Mouse (Mus musculus) lung, postnatal 0 days (tissue): ENCODE results near the gene Nuak1.

Experiments used
- CTCF ChIP-seq: IDR thresholded peaks from 2 replicates; pipeline ENCODE4 v1.5.1; 2016; ENCODE audit warnings: antibody characterized with exemption, mild to moderate bottlenecking
- EP300 ChIP-seq: IDR thresholded peaks from 2 replicates; pipeline ENCODE4 v1.6.1; 2016; ENCODE audit warnings: antibody characterized with exemption, mild to moderate bottlenecking, control low read depth

DNA sequence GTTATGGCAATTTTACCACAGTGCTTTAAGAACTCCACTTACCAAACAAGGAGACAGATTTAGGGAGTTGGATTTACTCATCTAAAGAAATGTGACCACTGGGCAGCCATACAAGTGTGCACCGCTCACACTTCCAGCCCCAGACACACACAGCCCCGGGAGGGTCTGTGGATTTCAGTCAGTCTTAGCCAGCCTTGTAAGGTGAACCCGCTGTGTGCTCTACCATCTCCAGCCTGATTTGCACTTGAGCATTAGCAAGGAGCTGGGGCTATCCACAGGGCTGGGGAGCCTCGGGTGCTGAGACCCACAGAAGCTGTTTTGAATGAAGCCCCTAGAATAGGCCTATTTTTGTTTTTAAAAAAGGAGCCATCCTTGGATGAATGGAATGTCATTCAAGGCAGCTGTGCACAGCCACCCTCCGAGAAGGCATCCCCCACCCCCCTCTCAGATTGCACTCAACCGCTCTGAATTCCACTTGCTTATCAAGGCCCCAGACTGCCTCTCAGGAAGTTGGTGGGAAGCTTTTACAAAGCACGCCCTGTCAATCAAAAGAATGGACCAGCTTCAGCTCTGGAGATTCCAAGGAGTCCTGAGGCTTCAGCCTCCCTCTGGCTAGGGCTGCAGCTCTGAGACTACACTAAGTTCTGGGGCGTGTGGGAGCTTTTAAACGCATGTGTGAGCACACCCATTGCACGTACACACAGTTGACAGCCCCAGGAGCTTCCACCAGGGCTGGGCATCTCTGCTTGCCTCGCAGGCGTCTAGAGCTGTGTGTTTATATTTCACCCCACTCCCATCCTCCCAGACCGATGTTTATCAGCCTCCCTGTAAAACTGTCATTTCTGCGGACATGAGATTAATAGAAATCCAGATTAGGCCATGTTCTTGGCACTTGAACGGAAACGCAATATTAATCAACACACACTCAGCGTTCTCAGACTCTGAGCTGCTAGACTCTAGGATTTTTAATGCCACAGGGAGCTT lies 57.2 kb downstream of the Nuak1 start:
- TF ChIP-seq CTCF (peak; percentile 23; the same call in 1 of the 2 replicates), EP300 (peak; percentile 75)
